Mouse (Mus musculus) ovary, postnatal 10 days (tissue): ENCODE data around the gene Shoc2.
"Not testable (repeated sequence)": the region's sequence is repeated elsewhere in the genome, so short reads cannot be mapped to it uniquely, and the experiment has no call there.

ENCODE experiments used
- DNase-seq: peaks from one replicate; pipeline ENCODE4 v3.0.0; 2022; ENCODE audit warnings: low spot score

The Shoc2 gene

GRCm38 (mm10) chr19:53933050-53933449 lies 11.1 kb upstream of the Shoc2 start:
- DNase-seq = no peak

DNA sequence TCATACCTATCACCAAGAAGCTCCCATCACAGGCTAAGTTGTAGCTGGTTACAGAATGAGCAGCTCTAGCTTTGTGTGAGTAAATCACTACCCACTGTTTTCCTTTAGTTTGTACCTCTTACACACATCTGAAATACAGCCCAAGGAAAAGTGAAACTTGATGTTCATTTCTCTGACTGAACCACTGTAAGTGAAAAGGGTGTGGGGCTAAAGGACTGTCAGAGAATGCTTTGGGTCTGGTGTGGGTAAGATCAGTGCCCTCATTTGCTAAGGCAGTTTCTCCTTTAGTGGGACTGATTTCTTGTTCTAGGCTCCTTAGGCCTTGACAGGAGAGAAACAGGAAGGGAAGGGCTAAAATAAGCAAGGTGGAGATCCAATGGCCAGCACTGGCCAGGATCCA lies 10.1 kb upstream of the Shoc2 start:
- no peak for DNase-seq

- no peak for DNase-seq
Observed at GRCm38 (mm10) chr19:53939467-53939866, 4.6 kb upstream of the Shoc2 start.

DNA sequence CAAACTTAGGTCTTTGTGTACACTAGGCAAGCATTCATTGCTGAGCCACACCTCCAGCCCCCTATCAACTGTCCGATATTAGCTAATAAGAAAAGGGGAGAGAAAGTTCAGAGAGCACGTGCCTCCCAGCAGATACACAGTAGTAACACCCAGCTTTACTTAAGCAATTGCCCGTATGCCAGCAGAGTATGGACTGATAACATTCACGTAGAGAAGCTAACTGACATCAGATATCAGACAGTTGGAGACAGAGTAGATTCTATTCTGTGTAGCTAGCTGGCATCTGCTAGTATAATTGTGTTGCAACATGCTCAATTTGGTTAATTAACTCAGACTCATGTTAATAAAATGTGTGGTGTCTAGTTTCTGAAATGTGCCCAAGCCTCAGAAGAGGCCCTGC lies 3.0 kb upstream of the Shoc2 start:
- DNase-seq = no peak

DNA sequence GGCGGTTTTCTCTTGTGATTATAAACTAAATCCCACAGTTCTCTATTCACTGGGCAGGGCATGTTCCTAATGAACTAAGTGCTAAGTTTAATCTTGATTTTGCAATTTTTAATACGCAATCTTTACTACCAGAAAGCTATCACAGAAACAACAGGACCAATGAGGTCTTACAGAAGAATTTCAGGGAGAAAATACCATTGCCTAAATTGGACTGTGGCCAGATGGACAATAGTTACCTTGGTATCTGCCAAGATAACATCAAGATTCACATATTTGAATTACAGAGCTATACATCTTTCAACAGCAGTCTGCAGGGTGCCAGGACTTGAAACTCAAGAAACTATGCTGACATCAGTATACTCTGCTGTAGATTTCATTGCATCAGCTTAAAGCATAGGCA lies 1.8 kb upstream of the Shoc2 start:
- DNase-seq = no peak

DNA sequence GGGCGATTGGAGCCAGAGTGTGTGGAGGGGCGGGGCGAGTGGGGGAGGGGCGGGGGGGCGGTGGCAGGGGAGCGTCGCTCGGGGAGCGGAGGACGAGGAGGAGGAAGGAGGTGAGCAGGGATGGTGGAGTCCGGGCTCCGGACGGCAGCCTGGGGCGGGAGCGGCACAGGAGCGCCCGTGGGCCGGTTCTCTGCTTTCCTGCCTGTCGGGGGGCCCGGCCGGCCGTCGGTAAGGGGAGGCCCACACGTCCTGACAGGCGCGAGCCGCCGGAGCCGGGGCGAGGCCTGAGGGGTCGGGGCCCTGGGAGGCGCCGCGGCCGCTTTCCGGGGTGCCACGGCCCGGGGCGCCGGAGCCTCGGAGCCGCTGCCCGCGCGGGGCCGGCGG lies 672 bp downstream of the Shoc2 start:
- peak; percentile 58 for DNase-seq

DNA sequence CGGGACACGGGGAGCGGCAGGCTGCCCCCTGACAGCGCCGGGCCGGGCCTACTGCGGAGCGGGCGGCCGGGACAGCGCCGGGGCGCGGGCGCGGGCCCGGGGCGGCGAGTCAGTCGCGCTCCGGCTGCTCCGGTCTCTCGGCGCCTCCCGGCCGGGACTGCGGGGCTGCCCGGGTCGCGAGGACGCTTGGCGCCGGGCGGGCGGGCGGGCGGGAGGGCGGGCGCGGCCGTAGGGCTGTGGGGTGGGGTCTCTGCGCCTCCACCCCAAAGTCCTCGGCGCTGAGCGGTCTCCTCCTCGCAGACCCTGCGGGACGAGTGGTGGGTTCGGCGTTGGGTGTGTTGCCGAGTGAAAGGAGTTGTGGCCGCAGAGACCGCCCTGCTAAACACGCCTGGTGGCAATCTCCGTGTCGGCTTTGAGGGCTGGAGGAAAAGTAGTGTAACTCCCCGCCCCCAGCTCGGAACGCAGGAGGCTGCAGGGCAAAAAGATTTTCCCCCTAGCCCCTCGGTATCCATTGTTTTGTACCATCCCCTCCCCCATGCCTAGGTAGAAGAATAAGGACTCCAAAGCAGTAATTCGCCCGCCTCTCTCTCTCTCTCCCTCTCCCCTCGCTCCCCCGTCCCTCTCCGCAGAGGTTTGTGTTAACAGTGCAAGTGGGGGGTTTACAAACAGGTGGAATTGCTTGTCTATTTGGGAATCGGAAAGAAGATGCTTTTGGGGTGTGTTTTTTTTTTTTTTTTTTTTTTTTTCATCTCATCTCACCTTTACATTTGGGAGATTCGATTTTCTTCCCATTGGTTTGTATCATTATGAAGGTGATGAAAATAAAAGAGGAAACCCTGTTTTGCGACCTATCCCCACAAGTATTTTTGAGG lies 1.3 kb downstream of the Shoc2 start:
- peak; percentile 27 for DNase-seq

DNA sequence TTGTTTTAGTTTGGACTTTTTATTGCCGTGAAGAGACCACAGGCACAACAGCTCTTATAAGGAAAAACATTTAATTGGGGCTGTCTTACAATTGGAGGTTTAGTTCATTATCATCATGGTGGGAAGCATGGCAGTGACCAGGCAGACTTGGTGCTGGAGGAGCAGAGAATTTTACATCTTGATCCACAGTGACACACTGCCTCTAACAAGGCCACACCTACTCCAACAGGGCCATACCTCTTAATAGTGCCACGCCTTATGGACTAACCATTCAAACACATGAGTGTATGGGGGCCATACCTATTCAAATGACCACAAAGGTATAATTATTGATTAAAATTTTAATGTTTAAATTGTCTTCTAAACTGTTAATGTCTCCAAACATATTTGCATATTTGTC lies 13.4 kb downstream of the Shoc2 start:
- no peak for DNase-seq

DNA sequence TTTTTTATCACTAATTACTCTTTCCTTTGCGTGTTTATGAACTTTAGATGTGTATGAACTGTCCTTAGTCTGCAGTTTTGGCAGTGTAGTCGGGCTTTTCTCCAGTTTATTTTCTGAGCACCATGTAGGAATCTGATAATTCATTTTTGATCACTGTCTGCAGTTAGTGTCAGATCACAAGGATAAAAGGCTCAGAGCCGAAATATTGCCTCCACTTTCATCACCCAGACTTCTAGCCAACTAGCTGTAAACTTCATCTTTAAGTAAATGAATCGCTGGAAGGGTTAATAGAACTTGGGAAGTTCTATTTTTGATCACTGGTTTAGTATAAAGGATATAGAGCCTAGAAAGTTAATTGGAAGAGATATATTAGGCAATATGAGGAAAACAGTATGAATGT lies 18.4 kb downstream of the Shoc2 start:
- DNase-seq = no peak

GRCm38 (mm10) chr19:53964347-53964746 lies 20.2 kb downstream of the Shoc2 start:
- DNase-seq = not testable (repeated sequence)

DNA sequence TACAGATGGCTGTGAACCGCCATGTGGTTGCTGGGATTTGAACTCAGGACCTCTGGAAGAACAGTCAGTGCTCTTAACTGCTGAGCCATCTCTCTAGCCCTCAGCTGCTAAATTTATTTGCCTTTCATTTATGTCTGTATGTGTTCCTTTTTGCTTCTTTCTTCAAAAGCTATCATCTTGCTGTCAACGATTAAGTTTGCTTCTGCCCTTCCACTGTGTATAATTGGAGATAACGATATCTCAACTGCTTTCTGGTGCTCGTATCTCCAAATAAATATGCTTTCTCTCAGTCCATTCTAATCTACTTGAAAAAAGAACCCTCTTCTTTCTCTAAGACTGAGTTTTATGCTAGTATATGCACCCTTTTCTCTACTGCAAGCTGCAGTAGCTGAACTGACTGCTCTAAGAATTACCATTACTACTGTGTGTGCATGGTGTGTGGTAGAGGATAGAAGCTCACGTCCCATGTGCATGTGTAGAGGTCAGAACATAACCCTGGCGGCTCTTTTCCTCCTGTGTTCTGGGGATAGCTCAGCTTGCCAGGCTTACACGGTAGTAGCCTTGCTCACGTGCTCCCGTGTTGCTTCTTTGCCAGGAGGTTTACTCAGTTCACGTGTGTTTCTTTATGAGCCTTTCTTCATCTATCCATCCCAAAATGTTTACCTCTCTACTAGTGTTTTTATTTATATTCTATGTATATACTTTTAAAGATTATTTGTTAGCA lies 21.0 kb downstream of the Shoc2 start:
- DNase-seq = no peak

DNA sequence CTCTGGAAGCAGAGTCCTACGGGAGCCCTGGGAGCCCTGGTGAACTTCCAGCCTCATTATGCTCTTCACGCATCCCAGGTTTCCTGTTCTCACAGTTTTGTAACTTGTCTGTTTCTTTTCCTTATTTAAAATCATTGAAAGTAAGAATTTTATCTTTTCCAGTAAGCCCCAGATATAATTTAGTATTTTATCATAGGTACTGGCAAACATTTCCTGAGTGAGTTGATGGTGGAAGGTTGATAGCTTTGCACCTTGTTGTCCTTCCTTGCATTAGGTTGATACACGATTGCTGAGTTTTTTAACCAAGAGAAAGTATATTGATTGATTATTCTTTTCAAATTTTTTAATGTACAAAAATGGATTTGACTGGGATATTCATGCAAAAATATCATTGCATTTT lies 25.1 kb downstream of the Shoc2 start:
- no peak for DNase-seq

DNA sequence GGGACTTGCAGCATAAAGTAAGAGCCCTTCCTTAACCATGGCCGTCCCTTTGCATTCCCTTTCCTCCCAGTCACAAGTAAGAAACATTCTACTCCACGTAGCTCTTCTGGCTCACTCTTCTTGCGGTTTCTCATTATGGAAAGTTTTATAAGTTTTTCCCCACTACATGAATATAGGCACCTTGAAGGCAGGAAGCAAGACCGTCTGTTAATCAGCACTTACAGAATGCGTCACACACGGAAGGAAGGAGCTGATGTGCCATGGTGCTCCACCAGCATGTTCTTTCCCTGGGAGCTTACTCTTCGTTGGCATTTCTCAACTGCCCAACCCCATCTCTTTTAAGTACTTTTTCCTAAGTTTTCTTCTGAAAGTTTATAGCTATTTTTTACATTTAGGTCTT lies 27.8 kb downstream of the Shoc2 start:
- DNase-seq = no peak

- no peak for DNase-seq
Observed at GRCm38 (mm10) chr19:53973656-53974055, 29.6 kb downstream of the Shoc2 start.

DNA sequence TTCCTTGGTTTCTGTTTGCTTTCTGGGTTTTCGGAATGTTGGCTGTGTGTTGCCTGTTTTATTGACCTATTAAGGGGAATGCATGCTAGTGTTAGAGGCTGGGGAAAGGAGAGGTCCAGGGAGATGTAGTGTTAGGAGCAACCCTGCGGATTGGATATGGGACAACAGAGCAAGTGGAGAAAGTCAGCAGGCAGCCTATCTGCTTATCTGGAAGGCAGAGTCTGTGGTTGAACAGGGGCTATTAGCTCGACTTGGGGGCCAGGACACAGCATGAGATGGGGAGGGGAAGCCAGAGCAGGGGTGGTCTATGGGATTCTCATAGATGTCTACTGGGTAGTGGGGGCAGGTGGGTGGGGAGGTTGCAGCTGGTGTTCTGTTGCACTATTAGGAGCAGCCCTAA lies 37.9 kb downstream of the Shoc2 start:
- DNase-seq = no peak

DNA sequence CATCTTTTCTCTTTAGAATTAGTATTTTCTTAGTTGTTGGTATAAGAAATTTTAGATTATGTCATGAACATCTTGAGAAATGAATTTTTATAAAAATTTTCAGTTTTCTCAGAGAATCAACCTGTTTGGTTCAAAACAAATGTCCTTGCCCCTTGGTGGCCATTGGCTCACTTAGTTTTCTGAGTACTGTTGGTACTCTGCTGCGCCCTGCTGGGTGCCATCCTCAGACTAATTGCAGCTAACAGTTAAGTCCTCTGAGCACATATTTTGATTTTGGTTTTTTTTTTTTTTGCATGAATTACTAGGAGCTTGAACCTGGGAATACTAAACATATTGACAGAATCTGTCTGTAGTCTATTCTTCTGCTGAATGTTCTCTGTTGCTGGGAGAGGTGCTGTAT lies 39.2 kb downstream of the Shoc2 start:
- DNase-seq = no peak

DNA sequence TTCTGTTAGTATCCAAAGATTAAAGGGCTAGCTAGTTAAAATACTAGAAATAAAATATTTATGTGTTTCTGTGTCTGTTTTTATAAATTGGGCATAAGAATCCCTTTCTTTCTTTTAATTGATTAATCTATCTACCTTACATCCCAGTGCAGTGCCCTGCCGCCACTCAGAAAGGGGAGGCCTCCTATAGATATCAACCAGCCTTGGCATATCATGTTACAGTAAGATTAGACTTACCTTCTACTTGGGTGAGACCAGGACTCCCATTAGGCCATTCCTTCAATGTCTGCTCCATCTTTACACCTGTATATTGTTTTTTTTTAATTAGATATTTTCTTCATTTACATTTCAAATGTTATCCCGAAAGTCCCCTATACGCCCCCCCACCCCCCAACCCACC lies 40.5 kb downstream of the Shoc2 start:
- no peak for DNase-seq

DNA sequence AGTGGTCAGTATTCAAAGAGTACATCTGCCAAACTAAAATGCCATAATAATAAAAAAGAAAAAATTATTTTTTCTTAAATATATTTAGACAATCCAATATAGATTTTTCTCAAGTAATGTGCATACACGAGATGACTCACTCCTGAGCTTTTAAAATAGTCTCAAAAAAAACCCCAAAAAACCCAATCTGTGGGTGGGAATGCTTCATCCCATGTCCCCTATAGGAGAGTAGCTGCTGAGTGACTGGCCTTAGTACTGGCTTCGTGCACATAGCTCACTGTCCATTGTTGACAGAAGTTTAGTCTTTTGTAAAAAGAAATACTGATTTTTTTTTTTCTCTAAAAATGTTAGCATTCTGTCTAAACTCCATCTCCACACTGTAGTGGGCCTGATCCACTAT lies 46.4 kb downstream of the Shoc2 start:
- no peak for DNase-seq

DNA sequence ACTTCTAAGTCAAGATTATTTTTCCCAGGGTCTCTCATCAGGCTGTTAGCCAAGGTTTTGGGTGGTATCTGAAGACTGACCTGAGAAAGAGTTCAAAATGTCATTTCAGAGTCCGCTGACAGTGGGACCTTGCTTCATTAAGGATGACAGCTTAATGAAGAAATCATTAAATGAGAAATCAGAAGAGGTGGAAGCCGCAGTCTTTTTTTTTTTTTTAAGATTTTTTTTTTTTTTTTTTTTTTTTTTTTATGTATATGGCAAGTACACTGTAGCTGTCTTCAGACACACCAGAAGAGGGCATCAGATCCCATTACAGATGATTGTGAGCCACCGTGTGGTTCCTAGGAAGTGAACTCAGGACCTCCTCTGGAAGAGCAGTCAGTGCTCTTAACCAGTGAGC lies 49.8 kb downstream of the Shoc2 start:
- DNase-seq = no peak

GRCm38 (mm10) chr19:53994276-53994675 lies 50.2 kb downstream of the Shoc2 start:
- no peak for DNase-seq

DNA sequence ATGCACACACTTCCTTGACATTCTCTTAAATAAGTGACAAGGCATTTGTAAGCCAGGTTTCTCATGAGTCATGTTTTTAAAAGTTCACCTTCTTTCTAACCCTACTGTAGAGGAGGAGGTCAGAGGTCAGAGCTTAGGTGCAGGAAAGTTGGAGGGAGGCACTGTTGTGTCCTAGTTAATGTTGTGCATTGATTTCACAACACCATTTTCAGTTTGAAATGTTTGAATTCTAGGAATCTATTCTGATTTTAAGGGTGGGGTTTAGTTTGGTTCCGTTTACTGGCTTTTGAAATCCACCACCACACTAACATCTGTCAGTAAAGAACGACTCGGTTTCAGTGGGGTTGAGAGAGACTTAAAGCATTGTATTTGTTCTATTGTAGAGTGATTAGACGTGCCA lies 66.9 kb downstream of the Shoc2 start:
- DNase-seq = no peak

DNA sequence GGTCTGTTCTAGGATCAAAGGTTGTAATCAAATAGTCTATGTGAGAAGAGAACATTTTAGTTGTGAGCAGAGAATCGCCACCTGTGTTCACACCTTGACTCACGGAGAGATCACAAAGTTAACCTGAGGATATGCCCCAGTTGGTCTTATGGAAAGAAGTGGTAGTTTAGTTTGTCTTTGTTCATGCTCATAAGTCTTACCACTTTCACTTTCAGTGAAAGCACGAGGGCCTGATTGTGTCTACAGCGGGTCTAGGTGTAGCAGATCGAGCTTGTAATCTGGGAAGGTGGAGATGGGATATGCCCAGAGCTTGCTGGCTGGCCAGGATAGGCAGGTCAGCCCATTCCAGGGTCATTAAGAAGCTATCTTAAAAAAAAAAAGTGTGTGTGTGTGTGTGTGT lies 70.9 kb downstream of the Shoc2 start:
- DNase-seq = no peak

DNA sequence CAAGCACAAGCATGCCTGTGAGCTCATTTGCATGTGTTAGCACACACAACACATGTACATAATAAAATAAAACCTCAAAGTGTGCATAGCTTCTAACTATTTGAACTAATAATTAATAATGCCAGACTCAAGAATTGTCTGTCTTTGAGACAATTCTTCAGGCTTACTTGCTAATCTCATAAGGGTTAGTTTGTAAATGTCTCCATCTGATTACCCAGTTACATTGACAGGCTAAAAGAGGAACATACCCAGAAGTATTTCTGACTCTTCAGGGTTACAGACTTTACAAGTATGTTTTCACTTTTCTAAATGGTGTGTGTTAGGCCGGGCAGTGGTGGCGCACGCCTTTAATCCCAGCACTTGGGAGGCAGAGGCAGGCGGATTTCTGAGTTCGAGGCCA lies 71.4 kb downstream of the Shoc2 start:
- DNase-seq = no peak

DNA sequence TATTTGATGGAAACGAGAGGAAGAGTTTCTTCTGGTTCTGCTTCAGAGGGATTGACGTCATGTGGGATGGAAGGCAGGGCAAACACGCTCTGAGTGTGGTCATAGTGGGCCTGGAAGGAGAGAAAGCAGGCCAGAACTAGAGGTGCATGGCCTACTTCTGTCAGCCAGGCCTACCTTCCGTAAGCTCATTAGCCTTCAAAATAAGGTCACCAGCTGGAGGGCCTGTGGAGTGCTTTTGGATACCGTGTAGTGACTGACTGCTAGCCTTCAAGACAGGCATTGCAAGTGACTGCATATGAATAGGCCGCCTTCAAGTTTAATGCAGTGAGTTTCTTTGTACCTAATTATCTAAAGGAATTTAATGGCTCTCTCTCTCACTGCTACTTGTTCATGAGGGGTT lies 91.0 kb downstream of the Shoc2 start:
- no peak for DNase-seq
